Mouse (Mus musculus) ES-E14 (cell line): ENCODE results near the gene Chd1l.

ENCODE experiments used
- CHD2 ChIP-seq: IDR thresholded peaks from 2 replicates; pipeline ENCODE4 v1.6.1; 2014; ENCODE audit warnings: mild to moderate bottlenecking, low read depth, low read length, inconsistent platforms
- MAFK ChIP-seq: IDR thresholded peaks from 2 replicates; pipeline ENCODE4 v1.6.1; 2014; ENCODE audit warnings: mild to moderate bottlenecking, low read depth, low read length, inconsistent platforms; ENCODE audit not compliant: insufficient read depth
- ZC3H11A ChIP-seq: IDR thresholded peaks from 2 replicates; pipeline ENCODE4 v1.6.1; 2012; ENCODE audit warnings: low read depth, mild to moderate bottlenecking, inconsistent platforms, low read length, borderline replicate concordance

DNA sequence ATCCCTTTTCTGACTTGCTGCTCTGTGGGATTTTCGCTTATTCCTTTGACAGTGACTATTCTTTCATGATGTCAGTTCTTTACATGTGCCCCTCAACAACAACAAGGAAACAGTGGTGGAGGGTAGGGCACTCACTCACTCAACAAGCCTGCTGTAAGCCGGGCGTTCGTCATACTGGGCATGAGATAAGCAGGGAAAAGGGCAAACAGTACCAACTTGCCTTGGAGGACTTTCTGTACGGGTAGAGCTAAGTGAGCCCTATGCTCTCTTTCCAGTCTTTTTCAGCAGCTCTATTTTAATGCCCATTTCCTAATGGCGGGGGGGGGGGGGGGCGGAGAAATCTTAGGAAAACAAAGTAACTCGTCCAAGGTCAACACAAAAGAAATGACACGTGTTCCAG lies 32.0 kb upstream of the Chd1l start:
- TF ChIP-seq ZC3H11A = no peak
- no peak for TF ChIP-seq MAFK
- TF ChIP-seq CHD2 = no peak
